Mouse (Mus musculus): Measurements from ENCODE around the gene Tmprss4. TPM values are rescaled to one million over a fixed set of nuclear protein-coding genes. Genes with fewer than 3 reads are reported as not detected.

Gene Tmprss4
- polyA plus RNA-seq, 2 experiments, result 2.3 to 5.0 TPM

- no peak for DNase-seq (ENCODE audit: low spot score)
- H3K4me2 ChIP-seq (replicated peaks; ENCODE audit: low read depth, low read length, severe bottlenecking), result no peak overlapping the region
- no peak overlapping the region for H3K27ac ChIP-seq (replicated peaks; ENCODE audit: low read depth, low read length)
- peaks cover 7% of the 10 kb centered on the region for H3K4me1 ChIP-seq (ENCODE audit: control insufficient read depth, insufficient read depth, low read length)
- H3K9ac ChIP-seq (ENCODE audit: low read depth, low read length, severe bottlenecking), result no peak overlapping the region
- H3K4me3 ChIP-seq (replicated peaks; ENCODE audit: low read length), result no peak overlapping the region
- no peak for TF ChIP-seq POLR2A (IDR thresholded peaks at IDR 0.05; ENCODE audit: borderline replicate concordance, extremely low read depth, insufficient read depth, insufficient read length)
- no peaks in the 10 kb centered on the region for H3K9me3 ChIP-seq (ENCODE audit: control insufficient read depth, low read length)
- no peak for ATAC-seq (ENCODE audit: low FRiP score, low read depth)
- 68% methylated on average over 7 of the region's 7 CpGs for WGBS
- no peaks in the 10 kb centered on the region for H3K27me3 ChIP-seq (ENCODE audit: control insufficient read depth, insufficient read depth, low read length)
- peaks cover 15% of the 10 kb centered on the region for H3K36me3 ChIP-seq (ENCODE audit: control insufficient read depth, insufficient read depth, low read length)
Measured at GRCm38 (mm10) chr9:45126941-45127340, 77.0 kb downstream of the Tmprss4 start.

DNA sequence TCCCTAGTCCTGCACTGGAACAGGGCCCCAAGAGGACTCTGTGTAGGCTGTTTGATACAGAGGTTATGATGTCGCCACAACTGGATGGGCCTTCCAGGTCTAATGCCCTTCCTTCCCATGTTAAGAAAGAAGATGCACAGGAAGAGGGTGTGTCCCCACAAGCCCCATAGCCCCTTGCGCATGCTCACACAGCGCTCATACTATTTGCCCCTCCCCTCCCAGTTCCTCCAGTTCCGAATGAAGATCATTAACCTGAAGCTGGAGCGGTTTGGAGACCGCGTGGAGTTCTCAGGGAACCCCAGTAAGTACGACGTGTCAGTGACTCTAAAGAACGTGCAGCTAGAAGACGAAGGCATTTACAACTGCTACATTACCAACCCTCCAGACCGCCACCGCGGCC is 78.7 kb downstream of the Tmprss4 start:
- H3K27me3 ChIP-seq (ENCODE audit: control insufficient read depth, insufficient read depth, low read length), result no peaks in the 10 kb centered on the region
- H3K27ac ChIP-seq (replicated peaks; ENCODE audit: low read depth, low read length), result no peak overlapping the region
- H3K4me1 ChIP-seq (ENCODE audit: control insufficient read depth, insufficient read depth, low read length), result peaks cover 9% of the 10 kb centered on the region
- no peak for DNase-seq (ENCODE audit: low spot score)
- no peak for TF ChIP-seq POLR2A (IDR thresholded peaks at IDR 0.05; ENCODE audit: borderline replicate concordance, extremely low read depth, insufficient read depth, insufficient read length)
- no peak for ATAC-seq (ENCODE audit: low FRiP score, low read depth)
- WGBS, result 92% methylated on average over 14 of the region's 14 CpGs
- H3K9ac ChIP-seq (ENCODE audit: low read depth, low read length, severe bottlenecking), result no peak overlapping the region
- H3K9me3 ChIP-seq (ENCODE audit: control insufficient read depth, low read length), result no peaks in the 10 kb centered on the region
- no peak overlapping the region for H3K4me3 ChIP-seq (replicated peaks; ENCODE audit: low read length)
- peaks cover 15% of the 10 kb centered on the region for H3K36me3 ChIP-seq (ENCODE audit: control insufficient read depth, insufficient read depth, low read length)
- no peak overlapping the region for H3K4me2 ChIP-seq (replicated peaks; ENCODE audit: low read depth, low read length, severe bottlenecking)

Other genes with a start within 250 kb of the Tmprss4 start
- gene Ube4a, start 238.5 kb downstream of the Tmprss4 start, polyA plus RNA-seq (2012; rRNA removed), result 23.9 and 26.4 TPM in 2 replicates
- 30.3 and 33.4 TPM in 2 replicates for gene Ube4a, start 238.5 kb downstream of the Tmprss4 start, polyA plus RNA-seq (2014; fragmentation: Nextera tagmentation; extraction: Ambion mirVana)
- 0.28 and 0.65 TPM in 2 replicates for gene Cd3g, start 223.7 kb downstream of the Tmprss4 start, polyA plus RNA-seq (2012; rRNA removed)
- 1.0 and 1.2 TPM in 2 replicates for gene Cd3g, start 223.7 kb downstream of the Tmprss4 start, polyA plus RNA-seq (2014; fragmentation: Nextera tagmentation; extraction: Ambion mirVana)
- gene Cd3d, start 222.3 kb downstream of the Tmprss4 start, polyA plus RNA-seq (2012; rRNA removed), result 0.06 TPM in 1 of 2 replicates, not detected in the other
- gene Cd3d, start 222.3 kb downstream of the Tmprss4 start, polyA plus RNA-seq (2014; fragmentation: Nextera tagmentation; extraction: Ambion mirVana), result not detected in 2 replicates
- 0.10 and 0.13 TPM in 2 replicates for gene Cd3e, start 194.5 kb downstream of the Tmprss4 start, polyA plus RNA-seq (2012; rRNA removed)
- 0.07 and 0.25 TPM in 2 replicates for gene Cd3e, start 194.5 kb downstream of the Tmprss4 start, polyA plus RNA-seq (2014; fragmentation: Nextera tagmentation; extraction: Ambion mirVana)
- 21.0 and 22.6 TPM in 2 replicates for gene Mpzl2, start 164.3 kb downstream of the Tmprss4 start, polyA plus RNA-seq (2012; rRNA removed)
- 21.8 and 22.8 TPM in 2 replicates for gene Mpzl2, start 164.3 kb downstream of the Tmprss4 start, polyA plus RNA-seq (2014; fragmentation: Nextera tagmentation; extraction: Ambion mirVana)
- 1.8 and 2.1 TPM in 2 replicates for gene Mpzl3, start 148.9 kb downstream of the Tmprss4 start, polyA plus RNA-seq (2012; rRNA removed)
- 3.9 and 4.7 TPM in 2 replicates for gene Mpzl3, start 148.9 kb downstream of the Tmprss4 start, polyA plus RNA-seq (2014; fragmentation: Nextera tagmentation; extraction: Ambion mirVana)
- gene Jaml, start 124.9 kb downstream of the Tmprss4 start, polyA plus RNA-seq (2012; rRNA removed), result 0.17 and 0.28 TPM in 2 replicates
- 0.30 and 0.43 TPM in 2 replicates for gene Jaml, start 124.9 kb downstream of the Tmprss4 start, polyA plus RNA-seq (2014; fragmentation: Nextera tagmentation; extraction: Ambion mirVana)
- 6.5 and 6.6 TPM in 2 replicates for gene Scn2b, start 86.3 kb downstream of the Tmprss4 start, polyA plus RNA-seq (2012; rRNA removed)
- 3.3 and 5.4 TPM in 2 replicates for gene Scn2b, start 86.3 kb downstream of the Tmprss4 start, polyA plus RNA-seq (2014; fragmentation: Nextera tagmentation; extraction: Ambion mirVana)
- gene Scn4b, start 65.7 kb downstream of the Tmprss4 start, polyA plus RNA-seq (2012; rRNA removed), result 0.14 and 0.17 TPM in 2 replicates
- gene Scn4b, start 65.7 kb downstream of the Tmprss4 start, polyA plus RNA-seq (2014; fragmentation: Nextera tagmentation; extraction: Ambion mirVana), result 0.04 and 0.10 TPM in 2 replicates
- gene BC049352, start 22.1 kb downstream of the Tmprss4 start, polyA plus RNA-seq (2012; rRNA removed), result 0.04 TPM in 1 of 2 replicates, not detected in the other
- not detected in 2 replicates for gene BC049352, start 22.1 kb downstream of the Tmprss4 start, polyA plus RNA-seq (2014; fragmentation: Nextera tagmentation; extraction: Ambion mirVana)
- 1.6 TPM in 2 replicates for gene Il10ra, start 65.1 kb upstream of the Tmprss4 start, polyA plus RNA-seq (2012; rRNA removed)
- 1.3 and 1.6 TPM in 2 replicates for gene Il10ra, start 65.1 kb upstream of the Tmprss4 start, polyA plus RNA-seq (2014; fragmentation: Nextera tagmentation; extraction: Ambion mirVana)
- gene Tmprss13, start 115.0 kb upstream of the Tmprss4 start, polyA plus RNA-seq (2012; rRNA removed), result 2.0 and 2.5 TPM in 2 replicates
- 5.5 and 5.9 TPM in 2 replicates for gene Tmprss13, start 115.0 kb upstream of the Tmprss4 start, polyA plus RNA-seq (2014; fragmentation: Nextera tagmentation; extraction: Ambion mirVana)
- 97.4 and 120 TPM in 2 replicates for gene Fxyd6, start 166.1 kb upstream of the Tmprss4 start, polyA plus RNA-seq (2012; rRNA removed)
- gene Fxyd6, start 166.1 kb upstream of the Tmprss4 start, polyA plus RNA-seq (2014; fragmentation: Nextera tagmentation; extraction: Ambion mirVana), result 82.7 and 94.3 TPM in 2 replicates
- gene Fxyd2, start 195.6 kb upstream of the Tmprss4 start, polyA plus RNA-seq (2012; rRNA removed), result 6.0 and 8.5 TPM in 2 replicates
- 6.1 and 7.6 TPM in 2 replicates for gene Fxyd2, start 195.6 kb upstream of the Tmprss4 start, polyA plus RNA-seq (2014; fragmentation: Nextera tagmentation; extraction: Ambion mirVana)
- gene Dscaml1, start 222.5 kb upstream of the Tmprss4 start, polyA plus RNA-seq (2012; rRNA removed), result 1.0 and 1.3 TPM in 2 replicates
- 0.40 and 0.43 TPM in 2 replicates for gene Dscaml1, start 222.5 kb upstream of the Tmprss4 start, polyA plus RNA-seq (2014; fragmentation: Nextera tagmentation; extraction: Ambion mirVana)